Mouse (Mus musculus): ENCODE data around the gene Ror2. TPM values are rescaled to one million over a fixed set of nuclear protein-coding genes. Genes with fewer than 3 reads are reported as not detected.

Ror2 gene
- total RNA-seq, 4 experiments from 2014 or later = 0.72 to 1.2 (median 1.0) TPM

DNA sequence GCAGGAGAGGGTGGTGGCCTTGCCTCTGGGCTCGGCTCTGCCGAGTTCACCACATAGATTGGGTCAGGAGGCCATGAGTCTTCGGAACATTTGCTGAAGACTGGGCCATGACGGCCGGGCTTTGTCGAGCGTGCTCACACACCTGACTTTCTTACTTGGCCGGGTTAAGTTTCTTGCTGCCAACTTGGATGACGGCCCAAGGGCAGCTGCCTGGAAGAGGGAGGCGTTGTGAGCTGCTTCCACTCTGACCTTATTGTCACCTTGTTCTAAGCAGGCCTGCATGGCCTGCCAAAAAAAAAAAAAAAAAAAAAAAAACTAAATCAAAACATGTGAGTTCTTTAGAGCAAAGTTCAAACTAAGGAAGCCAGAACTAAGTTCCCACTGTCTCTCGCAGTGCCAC is 218.0 kb downstream of the Ror2 start:
- peak; percentile 65 for DNase-seq (ENCODE audit: low spot score)

DNA sequence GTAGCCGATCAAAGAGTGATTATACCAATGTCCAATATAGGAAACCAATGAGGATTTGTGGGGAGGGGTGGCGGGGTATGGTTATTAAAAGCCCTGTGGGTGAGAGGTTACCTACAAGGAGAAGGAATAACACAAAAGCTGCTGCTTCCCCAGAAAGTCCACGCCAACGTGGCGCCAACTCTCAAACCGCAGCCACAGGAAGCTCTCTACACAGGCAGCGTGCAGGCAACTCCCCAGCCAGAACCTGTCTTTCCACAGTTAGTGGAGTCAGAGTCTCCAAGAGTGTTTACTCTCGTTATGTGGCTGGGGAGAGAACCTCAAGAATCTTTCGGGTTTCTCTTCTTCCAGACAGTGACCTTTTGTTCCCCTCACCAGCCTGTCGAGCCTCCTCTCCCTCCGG is 220.8 kb downstream of the Ror2 start:
- no peak for DNase-seq (ENCODE audit: low spot score)

DNA sequence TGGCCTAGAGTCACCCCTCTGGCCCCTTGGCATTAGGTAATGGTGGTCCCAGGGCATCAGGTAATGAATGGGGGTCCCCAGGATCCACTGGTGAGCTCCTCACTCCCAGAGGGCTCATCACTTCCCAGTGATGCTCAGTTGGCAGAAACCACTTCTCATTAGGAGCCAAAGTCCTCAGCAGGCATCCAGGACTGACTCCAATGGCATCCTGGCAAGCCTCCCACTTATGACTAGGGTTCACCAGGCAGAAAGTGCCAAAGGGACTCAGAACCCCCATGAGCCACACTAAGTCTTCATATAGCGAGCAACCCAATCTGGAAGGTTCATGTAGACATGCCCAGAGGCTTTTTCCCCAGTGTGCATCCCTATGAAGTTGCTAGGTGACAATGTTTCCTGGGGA is 221.2 kb downstream of the Ror2 start:
- no peak for DNase-seq (ENCODE audit: low spot score)

Other genes with a start within 250 kb of the Ror2 start
- gene Sptlc1, start 91.3 kb upstream of the Ror2 start, total RNA-seq (2022) = 10 to 100 TPM; 13.3 to 15.1 (median 14.5) TPM
- gene Msx2, start 186.9 kb upstream of the Ror2 start, total RNA-seq (2022) = under 1 TPM; 0.24 to 0.62 (median 0.45) TPM

Measured in heart, adult 8-10 months (tissue).